Mouse (Mus musculus): Measurements from ENCODE around the gene Cldn10. TPM values are rescaled to one million over a fixed set of nuclear protein-coding genes. Genes with fewer than 3 reads are reported as not detected.

Cldn10 gene
- polyA plus RNA-seq, 1 experiment from 2014 or later, result 1.9 TPM

- Histone ChIP-seq H3K27me3 (replicated peaks; ENCODE audit: control insufficient read depth, insufficient read depth, low read length) (no peaks in the 10 kb centered on the region), H3K4me3 (replicated peaks; ENCODE audit: low read length) (no peak overlapping the region), H3K27ac (ENCODE audit: low read length) (no peak overlapping the region), H3K4me1 (replicated peaks; ENCODE audit: control insufficient read depth, insufficient read depth, low read length) (no peaks in the 10 kb centered on the region), H3K36me3 (ENCODE audit: control insufficient read depth, insufficient read depth) (peaks cover 31% of the 10 kb centered on the region), H3K9ac (replicated peaks; ENCODE audit: low read depth, low read length) (no peak overlapping the region), H3K4me2 (ENCODE audit: low read length) (no peak overlapping the region), H3K9me3 (ENCODE audit: control insufficient read depth, low read length) (no peaks in the 10 kb centered on the region)
- 85% methylated on average over 10 of the region's 10 CpGs for WGBS
- no peak for ATAC-seq
Observed at GRCm38 (mm10) chr14:118874786-118875415, 87.2 kb downstream of the Cldn10 start.

GRCm38 (mm10) chr14:118878346-118878910 lies 90.7 kb downstream of the Cldn10 start:
- no peaks in the 10 kb centered on the region for H3K27me3 ChIP-seq (replicated peaks; ENCODE audit: control insufficient read depth, insufficient read depth, low read length)
- no peaks in the 10 kb centered on the region for H3K4me1 ChIP-seq (replicated peaks; ENCODE audit: control insufficient read depth, insufficient read depth, low read length)
- no peak for ATAC-seq
- H3K4me2 ChIP-seq (ENCODE audit: low read length), result no peak overlapping the region
- H3K27ac ChIP-seq (ENCODE audit: low read length), result no peak overlapping the region
- peaks cover 45% of the 10 kb centered on the region for H3K36me3 ChIP-seq (ENCODE audit: control insufficient read depth, insufficient read depth)
- no peak overlapping the region for H3K9ac ChIP-seq (replicated peaks; ENCODE audit: low read depth, low read length)
- H3K9me3 ChIP-seq (ENCODE audit: control insufficient read depth, low read length), result no peaks in the 10 kb centered on the region
- no peak overlapping the region for H3K4me3 ChIP-seq (replicated peaks; ENCODE audit: low read length)
- 90% methylated on average over 11 of the region's 11 CpGs for WGBS

- Histone ChIP-seq H3K9ac (replicated peaks; ENCODE audit: low read depth, low read length) (no peak overlapping the region), H3K4me1 (replicated peaks; ENCODE audit: control insufficient read depth, insufficient read depth, low read length) (no peaks in the 10 kb centered on the region), H3K27ac (ENCODE audit: low read length) (no peak overlapping the region), H3K4me2 (ENCODE audit: low read length) (no peak overlapping the region), H3K27me3 (replicated peaks; ENCODE audit: control insufficient read depth, insufficient read depth, low read length) (no peaks in the 10 kb centered on the region), H3K4me3 (replicated peaks; ENCODE audit: low read length) (no peak overlapping the region), H3K9me3 (ENCODE audit: control insufficient read depth, low read length) (no peaks in the 10 kb centered on the region), H3K36me3 (ENCODE audit: control insufficient read depth, insufficient read depth) (peaks cover 47% of the 10 kb centered on the region)
- 72% methylated on average over 10 of the region's 10 CpGs for WGBS
- ATAC-seq, result no peak
Observed at GRCm38 (mm10) chr14:118880696-118881095, 93.0 kb downstream of the Cldn10 start.

- H3K36me3 ChIP-seq (ENCODE audit: control insufficient read depth, insufficient read depth), result peaks cover 42% of the 10 kb centered on the region
- no peak overlapping the region for H3K27ac ChIP-seq (ENCODE audit: low read length)
- no peak overlapping the region for H3K4me3 ChIP-seq (replicated peaks; ENCODE audit: low read length)
- no peaks in the 10 kb centered on the region for H3K27me3 ChIP-seq (replicated peaks; ENCODE audit: control insufficient read depth, insufficient read depth, low read length)
- no peaks in the 10 kb centered on the region for H3K9me3 ChIP-seq (ENCODE audit: control insufficient read depth, low read length)
- 84% methylated on average over 18 of the region's 18 CpGs for WGBS
- H3K9ac ChIP-seq (replicated peaks; ENCODE audit: low read depth, low read length), result no peak overlapping the region
- no peaks in the 10 kb centered on the region for H3K4me1 ChIP-seq (replicated peaks; ENCODE audit: control insufficient read depth, insufficient read depth, low read length)
- H3K4me2 ChIP-seq (ENCODE audit: low read length), result no peak overlapping the region
- no peak for ATAC-seq
Observed at GRCm38 (mm10) chr14:118883344-118884249, 95.9 kb downstream of the Cldn10 start.

GRCm38 (mm10) chr14:118884250-118884556 lies 96.5 kb downstream of the Cldn10 start:
- Histone ChIP-seq H3K36me3 (ENCODE audit: control insufficient read depth, insufficient read depth) (peaks cover 40% of the 10 kb centered on the region), H3K27ac (ENCODE audit: low read length) (no peak overlapping the region), H3K9me3 (ENCODE audit: control insufficient read depth, low read length) (no peaks in the 10 kb centered on the region), H3K4me2 (ENCODE audit: low read length) (no peak overlapping the region), H3K4me1 (replicated peaks; ENCODE audit: control insufficient read depth, insufficient read depth, low read length) (no peaks in the 10 kb centered on the region), H3K4me3 (replicated peaks; ENCODE audit: low read length) (no peak overlapping the region), H3K9ac (replicated peaks; ENCODE audit: low read depth, low read length) (no peak overlapping the region), H3K27me3 (replicated peaks; ENCODE audit: control insufficient read depth, insufficient read depth, low read length) (no peaks in the 10 kb centered on the region)
- 80% methylated on average over 7 of the region's 7 CpGs for WGBS
- ATAC-seq, result no peak

GRCm38 (mm10) chr14:118890101-118890500 lies 102.4 kb downstream of the Cldn10 start:
- no peak for ATAC-seq
- Histone ChIP-seq H3K9me3 (ENCODE audit: control insufficient read depth, low read length) (no peaks in the 10 kb centered on the region), H3K4me3 (replicated peaks; ENCODE audit: low read length) (no peak overlapping the region), H3K36me3 (ENCODE audit: control insufficient read depth, insufficient read depth) (peaks cover 30% of the 10 kb centered on the region), H3K4me2 (ENCODE audit: low read length) (no peak overlapping the region), H3K9ac (replicated peaks; ENCODE audit: low read depth, low read length) (no peak overlapping the region), H3K27me3 (replicated peaks; ENCODE audit: control insufficient read depth, insufficient read depth, low read length) (no peaks in the 10 kb centered on the region), H3K4me1 (replicated peaks; ENCODE audit: control insufficient read depth, insufficient read depth, low read length) (no peaks in the 10 kb centered on the region), H3K27ac (ENCODE audit: low read length) (no peak overlapping the region)
- WGBS, result 77% methylated on average over 4 of the region's 4 CpGs

GRCm38 (mm10) chr14:118895228-118895627 lies 107.5 kb downstream of the Cldn10 start:
- H3K36me3 ChIP-seq (ENCODE audit: control insufficient read depth, insufficient read depth), result peaks cover 22% of the 10 kb centered on the region
- H3K9ac ChIP-seq (replicated peaks; ENCODE audit: low read depth, low read length), result no peak overlapping the region
- H3K4me2 ChIP-seq (ENCODE audit: low read length), result no peak overlapping the region
- H3K27me3 ChIP-seq (replicated peaks; ENCODE audit: control insufficient read depth, insufficient read depth, low read length), result no peaks in the 10 kb centered on the region
- H3K27ac ChIP-seq (ENCODE audit: low read length), result no peak overlapping the region
- H3K9me3 ChIP-seq (ENCODE audit: control insufficient read depth, low read length), result no peaks in the 10 kb centered on the region
- 94% methylated on average over 7 of the region's 7 CpGs for WGBS
- ATAC-seq, result no peak
- H3K4me3 ChIP-seq (replicated peaks; ENCODE audit: low read length), result no peak overlapping the region
- H3K4me1 ChIP-seq (replicated peaks; ENCODE audit: control insufficient read depth, insufficient read depth, low read length), result no peaks in the 10 kb centered on the region

- H3K27ac ChIP-seq (ENCODE audit: low read length), result no peak overlapping the region
- H3K4me2 ChIP-seq (ENCODE audit: low read length), result no peak overlapping the region
- H3K36me3 ChIP-seq (ENCODE audit: control insufficient read depth, insufficient read depth), result peaks cover 22% of the 10 kb centered on the region
- no peaks in the 10 kb centered on the region for H3K27me3 ChIP-seq (replicated peaks; ENCODE audit: control insufficient read depth, insufficient read depth, low read length)
- no peaks in the 10 kb centered on the region for H3K9me3 ChIP-seq (ENCODE audit: control insufficient read depth, low read length)
- no peak overlapping the region for H3K4me3 ChIP-seq (replicated peaks; ENCODE audit: low read length)
- ATAC-seq, result no peak
- H3K4me1 ChIP-seq (replicated peaks; ENCODE audit: control insufficient read depth, insufficient read depth, low read length), result no peaks in the 10 kb centered on the region
- WGBS, result 92% methylated on average over 10 of the region's 10 CpGs
- no peak overlapping the region for H3K9ac ChIP-seq (replicated peaks; ENCODE audit: low read depth, low read length)
Observed at GRCm38 (mm10) chr14:118895655-118896054, 107.9 kb downstream of the Cldn10 start.

GRCm38 (mm10) chr14:118899940-118900339 lies 112.2 kb downstream of the Cldn10 start:
- Histone ChIP-seq H3K4me1 (replicated peaks; ENCODE audit: control insufficient read depth, insufficient read depth, low read length) (peaks cover 8% of the 10 kb centered on the region), H3K9ac (replicated peaks; ENCODE audit: low read depth, low read length) (no peak overlapping the region), H3K27ac (ENCODE audit: low read length) (no peak overlapping the region), H3K4me3 (replicated peaks; ENCODE audit: low read length) (no peak overlapping the region), H3K36me3 (ENCODE audit: control insufficient read depth, insufficient read depth) (peaks cover 25% of the 10 kb centered on the region), H3K27me3 (replicated peaks; ENCODE audit: control insufficient read depth, insufficient read depth, low read length) (no peaks in the 10 kb centered on the region), H3K9me3 (ENCODE audit: control insufficient read depth, low read length) (no peaks in the 10 kb centered on the region), H3K4me2 (ENCODE audit: low read length) (no peak overlapping the region)
- ATAC-seq, result no peak
- WGBS, result 89% methylated on average over 11 of the region's 11 CpGs

Data from forebrain, embryonic 16.5 days (tissue).